Mouse (Mus musculus): ENCODE measurements around the gene Phlpp1.
"Not testable (repeated sequence)": the region's sequence is repeated elsewhere in the genome, so short reads cannot be mapped to it uniquely, and the experiment has no call there.

Gene Phlpp1

GRCm38 (mm10) chr1:106257176-106257575 lies 85.6 kb downstream of the Phlpp1 start:
- no peak for DNase-seq (ENCODE audit: low spot score)

GRCm38 (mm10) chr1:106268028-106268799 lies 96.7 kb downstream of the Phlpp1 start:
- DNase-seq (ENCODE audit: low spot score) = no peak

DNA sequence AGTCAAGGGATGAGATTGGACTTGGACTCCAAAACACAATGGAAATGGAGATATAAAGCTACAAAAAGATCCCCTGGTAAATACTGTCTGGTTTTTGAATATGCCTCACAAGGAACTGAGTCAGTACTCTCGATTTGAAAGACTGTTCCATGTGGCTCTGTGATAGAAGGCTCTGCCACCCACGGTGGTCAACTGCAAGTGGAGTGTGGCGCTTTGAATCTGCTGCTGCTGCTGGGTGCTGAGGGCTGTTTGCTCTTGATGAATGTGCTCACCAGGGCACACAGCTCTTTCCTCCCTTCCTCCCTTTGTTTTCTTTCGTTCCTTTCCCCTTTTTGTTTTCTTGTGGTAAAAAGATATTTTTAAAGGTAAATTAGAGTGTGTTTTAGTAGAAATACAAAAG lies 97.8 kb downstream of the Phlpp1 start:
- DNase-seq (ENCODE audit: low spot score) = no peak

GRCm38 (mm10) chr1:106272916-106273315 lies 101.4 kb downstream of the Phlpp1 start:
- DNase-seq (ENCODE audit: low spot score) = no peak

DNA sequence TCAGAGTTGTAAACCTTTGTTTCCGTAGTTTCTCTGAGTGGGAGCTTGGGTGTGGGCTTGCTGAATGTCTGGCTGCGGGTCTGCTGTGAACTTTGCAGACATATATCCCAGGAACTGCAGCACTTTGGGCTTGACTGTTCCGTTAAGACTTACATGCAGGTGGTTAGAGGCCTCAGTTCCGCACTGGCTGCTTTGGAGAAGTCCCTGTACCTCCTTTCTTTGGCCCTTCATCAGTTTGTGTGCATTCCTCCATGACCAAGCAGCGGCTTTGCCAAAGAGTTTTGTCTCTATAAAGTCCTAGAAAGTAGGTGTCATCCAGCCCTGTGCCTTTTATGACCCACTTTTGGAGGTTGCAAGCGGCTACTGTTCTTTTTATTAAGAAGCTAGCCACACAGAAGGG lies 102.2 kb downstream of the Phlpp1 start:
- DNase-seq (ENCODE audit: low spot score) = no peak

GRCm38 (mm10) chr1:106274561-106275001 lies 103.0 kb downstream of the Phlpp1 start:
- DNase-seq (ENCODE audit: low spot score) = no peak

DNA sequence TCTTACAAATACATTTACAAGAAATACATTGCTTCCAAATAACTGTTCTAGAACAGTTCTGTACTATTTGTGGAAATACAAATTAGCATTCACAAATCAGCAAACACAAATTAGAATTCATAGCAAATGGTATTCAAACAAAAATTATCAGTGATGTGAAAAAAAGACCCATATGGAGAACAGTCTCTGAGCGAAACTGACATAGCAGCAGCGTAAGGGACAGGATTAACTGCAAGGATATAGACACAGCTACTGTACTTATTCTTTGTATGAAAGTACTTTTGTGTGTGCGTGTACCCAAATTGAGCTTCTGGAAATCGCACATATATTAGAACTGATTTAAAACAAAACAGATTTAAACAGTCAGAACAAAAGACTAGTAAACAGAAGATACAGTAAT lies 103.6 kb downstream of the Phlpp1 start:
- no peak for DNase-seq (ENCODE audit: low spot score)

- DNase-seq (ENCODE audit: low spot score) = no peak
Measured at GRCm38 (mm10) chr1:106275731-106276130, 104.2 kb downstream of the Phlpp1 start.

- DNase-seq (ENCODE audit: low spot score) = no peak
Measured at GRCm38 (mm10) chr1:106276824-106277223, 105.3 kb downstream of the Phlpp1 start.

DNA sequence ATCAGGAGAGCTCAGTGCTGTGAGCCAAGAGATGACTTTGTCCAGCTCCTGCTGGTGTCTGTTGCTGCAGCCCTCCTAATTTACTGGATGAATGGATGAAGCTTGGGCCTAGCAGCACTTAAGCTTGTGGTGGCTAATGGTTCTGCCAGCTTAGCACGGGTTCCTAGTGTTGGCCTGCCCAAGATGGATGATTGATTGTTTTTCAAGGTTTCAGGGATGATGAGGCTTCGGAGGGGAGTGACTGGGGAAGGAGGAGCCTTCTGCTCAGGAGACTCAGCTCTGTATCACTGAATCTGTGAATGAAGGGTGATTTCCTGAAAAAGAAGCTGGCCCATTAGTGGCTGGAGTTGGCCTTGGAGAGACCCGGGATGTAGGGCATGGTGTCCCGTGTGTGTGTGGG lies 105.7 kb downstream of the Phlpp1 start:
- DNase-seq (ENCODE audit: low spot score) = no peak

GRCm38 (mm10) chr1:106278552-106279060 lies 107.1 kb downstream of the Phlpp1 start:
- DNase-seq (ENCODE audit: low spot score) = no peak

DNA sequence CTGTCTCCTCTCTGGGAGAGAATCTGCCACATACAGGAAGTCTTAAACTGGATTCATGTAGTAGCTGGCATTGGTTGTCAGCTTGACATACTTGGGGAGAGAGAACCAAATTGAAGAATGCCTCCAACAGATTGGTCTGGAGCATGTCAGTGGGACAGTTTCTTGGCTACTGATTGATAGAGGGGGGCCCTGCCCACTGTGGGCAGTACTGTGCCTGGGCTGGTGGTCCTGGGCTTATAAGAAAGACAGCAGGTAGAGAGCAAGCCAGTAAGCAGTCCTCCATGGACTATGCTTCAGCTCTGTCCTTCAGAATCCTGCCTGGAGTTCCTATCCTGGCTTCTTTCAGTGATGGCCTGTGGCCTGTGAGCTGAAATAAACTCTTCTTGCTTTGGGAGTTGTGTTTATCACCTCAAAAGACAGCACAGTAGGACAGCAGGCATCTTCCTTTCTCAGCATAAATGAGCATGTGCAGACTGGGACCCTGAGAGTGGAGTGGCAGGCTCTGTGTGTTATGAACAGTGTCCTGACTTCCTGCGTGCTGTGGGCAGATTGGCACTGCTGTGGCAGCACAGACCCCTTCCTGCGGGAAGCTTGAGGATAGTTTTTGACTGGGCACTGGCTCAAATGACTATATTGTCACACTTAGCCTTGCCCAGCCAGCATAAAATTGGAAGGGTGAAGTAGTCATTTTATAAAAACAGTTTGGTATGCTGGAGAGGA lies 108.0 kb downstream of the Phlpp1 start:
- no peak for DNase-seq (ENCODE audit: low spot score)

DNA sequence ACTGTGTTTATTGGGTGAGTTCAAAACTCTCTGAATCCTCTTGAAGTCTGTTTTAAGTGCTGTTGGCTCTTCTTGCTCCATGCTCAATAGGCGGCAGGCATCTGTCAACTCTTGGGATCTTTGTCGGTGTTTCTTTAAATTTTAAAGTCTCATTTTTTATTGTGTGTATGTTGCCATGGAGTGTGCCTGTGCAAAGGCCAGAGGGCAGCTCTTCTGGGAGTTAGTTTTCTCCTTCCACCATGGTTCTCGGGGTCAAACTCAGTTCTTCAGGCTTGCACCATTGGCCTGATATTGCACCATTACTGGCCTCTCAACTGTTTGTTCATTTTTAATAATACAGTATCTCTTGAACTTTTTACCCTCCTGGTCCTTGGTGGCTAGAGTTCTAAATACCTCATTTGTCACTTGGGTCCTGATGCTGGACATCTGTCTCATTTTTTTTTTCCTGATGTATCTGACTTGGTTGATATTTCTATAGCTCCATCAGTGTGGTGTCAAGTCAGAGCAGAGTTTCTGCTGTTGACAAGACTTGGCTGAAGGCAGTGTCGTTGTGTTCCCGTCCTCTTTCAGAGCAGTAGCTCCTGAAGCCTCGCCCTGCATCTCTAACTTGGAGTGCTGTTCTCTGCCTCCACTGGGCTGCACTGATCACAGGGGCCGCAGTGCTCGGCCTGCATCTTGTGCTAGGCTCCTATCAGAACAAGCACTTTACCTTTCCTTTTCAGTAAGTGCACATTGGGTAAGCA lies 108.8 kb downstream of the Phlpp1 start:
- DNase-seq (ENCODE audit: low spot score) = no peak

DNA sequence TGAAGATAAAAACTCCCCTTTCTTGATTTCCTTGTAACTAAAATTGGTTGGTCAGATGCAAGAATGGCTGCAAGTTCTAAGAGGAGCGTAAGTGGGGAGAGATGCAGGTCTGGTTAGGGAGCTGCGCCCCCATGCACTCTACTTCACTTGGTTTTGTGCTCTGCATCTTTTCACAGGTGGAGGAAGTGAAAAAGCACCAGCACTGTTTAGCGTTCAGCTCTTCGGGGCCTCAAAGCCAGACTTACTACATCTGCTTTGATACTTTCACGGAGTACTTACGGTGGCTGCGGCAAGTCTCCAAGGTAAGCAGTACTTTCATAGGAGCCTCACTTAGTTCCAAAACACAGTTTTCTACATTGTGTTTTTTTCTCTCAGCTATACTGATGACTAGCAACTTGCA lies 115.3 kb downstream of the Phlpp1 start:
- no peak for DNase-seq (ENCODE audit: low spot score)

DNA sequence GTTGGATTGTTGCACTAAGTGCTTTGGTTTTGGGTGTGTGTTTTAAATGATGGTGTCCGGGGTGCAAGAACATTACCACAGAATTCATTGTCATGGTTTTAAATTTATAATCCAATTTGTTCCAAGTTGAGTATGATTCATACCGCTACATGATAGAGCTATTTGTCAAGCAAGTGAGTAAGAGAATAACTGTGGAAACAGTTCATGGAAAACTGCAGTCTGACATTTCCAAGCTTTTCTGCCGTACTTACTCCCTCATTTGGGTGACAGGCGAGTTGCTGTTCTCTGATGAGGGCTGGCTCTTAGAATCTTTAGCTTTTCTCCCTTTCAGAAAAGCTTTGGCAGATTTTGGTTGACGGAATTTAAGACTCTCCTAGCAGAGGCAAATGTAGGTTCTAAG lies 117.5 kb downstream of the Phlpp1 start:
- no peak for DNase-seq (ENCODE audit: low spot score)

DNA sequence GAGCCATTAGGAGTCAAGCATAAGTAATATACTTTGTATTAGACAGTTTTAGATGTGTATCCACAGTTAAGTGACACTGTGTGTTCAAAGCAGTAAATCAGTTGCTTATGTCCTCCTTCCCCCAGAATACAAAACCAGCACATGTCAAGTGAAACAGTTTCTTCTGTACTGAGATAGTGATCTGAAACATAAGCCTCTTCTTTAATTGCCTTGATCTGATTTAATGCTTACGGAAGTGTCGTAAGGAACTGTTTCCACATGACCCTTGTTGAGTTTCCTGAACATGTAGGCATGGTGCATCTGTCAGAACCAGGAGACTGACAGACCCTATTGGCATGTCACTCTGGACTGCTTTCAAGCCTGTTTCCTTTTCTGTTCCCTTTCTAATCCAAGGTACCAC lies 118.0 kb downstream of the Phlpp1 start:
- DNase-seq (ENCODE audit: low spot score) = no peak

DNA sequence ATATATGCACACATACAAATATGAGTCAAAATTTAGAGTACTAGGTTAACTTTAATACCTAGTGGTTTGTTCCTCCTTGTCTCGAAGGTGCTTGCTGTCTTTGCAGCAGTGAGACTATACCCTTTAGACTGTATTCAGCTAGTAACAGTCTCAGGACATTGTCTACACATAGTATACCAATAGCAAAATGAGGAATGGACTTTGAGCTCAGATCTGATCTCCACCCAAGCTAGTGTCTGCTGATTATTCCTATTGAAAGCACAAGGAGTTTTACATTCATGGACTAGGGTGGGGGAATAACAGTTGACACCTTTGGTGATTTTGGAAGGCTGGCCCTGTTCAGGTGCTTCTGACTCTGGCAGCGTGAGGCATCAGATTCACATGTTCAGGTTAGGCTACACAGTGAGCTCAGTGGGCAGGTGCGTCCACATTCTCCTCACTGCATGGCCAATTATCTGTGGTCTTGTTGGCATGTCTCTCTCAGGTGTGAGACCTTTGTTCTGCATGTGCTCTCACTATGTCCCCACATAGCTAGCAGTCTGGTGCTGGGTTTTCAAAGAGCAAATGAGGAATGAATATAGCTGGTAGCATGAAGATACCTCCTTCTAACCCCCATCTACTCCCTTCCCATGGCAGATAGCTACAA lies 138.0 kb downstream of the Phlpp1 start:
- no peak for DNase-seq (ENCODE audit: low spot score)

DNA sequence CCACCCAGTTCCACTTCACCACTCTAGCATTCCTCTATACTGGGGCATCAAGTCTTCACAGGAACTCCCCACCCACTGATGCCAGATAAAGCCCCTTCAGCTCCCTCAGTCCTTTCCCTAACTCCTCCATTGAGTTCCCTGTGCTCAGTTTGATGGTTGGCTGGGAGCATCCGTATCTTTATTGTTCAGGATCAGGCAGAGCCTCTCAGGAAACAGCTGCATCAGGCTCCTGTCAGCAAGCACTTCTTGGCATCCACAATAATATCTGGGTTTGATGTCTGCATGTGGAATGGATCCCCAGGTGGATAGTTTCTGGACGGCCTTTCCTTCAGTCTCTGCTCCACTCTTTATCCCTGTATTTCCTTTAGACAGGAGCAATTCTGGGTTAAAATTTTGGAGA lies 138.7 kb downstream of the Phlpp1 start:
- no peak for DNase-seq (ENCODE audit: low spot score)

DNA sequence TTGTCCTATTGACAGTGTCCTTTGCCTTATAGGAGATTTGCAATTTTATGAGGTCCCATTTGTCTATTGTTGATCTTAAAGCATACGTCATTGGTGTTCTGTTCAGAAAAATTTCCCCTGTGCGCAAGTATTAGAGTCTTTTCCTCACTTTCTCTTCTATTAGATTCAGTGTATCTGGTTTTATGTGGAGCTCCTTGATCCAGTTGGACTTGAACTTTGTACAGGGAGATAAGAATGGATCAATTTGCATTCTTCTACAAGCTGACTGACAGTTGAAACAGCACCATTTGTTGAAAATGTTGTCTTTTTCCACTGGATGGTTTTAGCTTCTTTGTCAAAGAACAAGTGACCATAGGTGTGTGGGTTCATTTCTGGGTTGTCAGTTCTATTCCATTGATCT lies 140.3 kb downstream of the Phlpp1 start:
- not testable (repeated sequence) for DNase-seq (ENCODE audit: low spot score)

GRCm38 (mm10) chr1:106314476-106314875 lies 142.9 kb downstream of the Phlpp1 start:
- no peak for DNase-seq (ENCODE audit: low spot score)

GRCm38 (mm10) chr1:106316641-106317304 lies 145.2 kb downstream of the Phlpp1 start:
- no peak for DNase-seq (ENCODE audit: low spot score)

DNA sequence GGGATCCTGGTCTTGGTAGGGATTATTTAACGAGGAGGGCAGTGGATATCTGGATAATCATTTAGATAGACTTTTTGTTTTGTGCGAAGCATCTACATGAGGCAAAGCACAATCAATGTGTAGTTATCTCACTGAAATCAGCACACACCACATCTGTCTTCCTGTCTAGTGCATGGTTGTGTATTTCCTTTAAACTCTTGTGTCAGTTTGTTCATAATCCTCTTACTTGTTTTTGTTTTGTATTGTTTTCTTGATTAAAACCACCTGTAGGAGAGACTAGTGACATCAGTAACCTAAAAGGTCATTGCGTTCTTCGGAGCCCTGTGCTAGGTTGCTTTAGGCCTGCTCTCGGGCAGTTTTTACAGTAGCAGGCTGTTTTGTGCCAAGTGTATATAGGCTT lies 146.8 kb downstream of the Phlpp1 start:
- no peak for DNase-seq (ENCODE audit: low spot score)

Data from urinary bladder, postnatal 10 days (tissue).